Mouse (Mus musculus): ENCODE measurements around the gene Gm20896. TPM values are rescaled to one million over a fixed set of nuclear protein-coding genes. Genes with fewer than 3 reads are reported as not detected.
"Not testable (repeated sequence)": the region's sequence is repeated elsewhere in the genome, so short reads cannot be mapped to it uniquely, and the experiment has no call there.

Gm20896 gene
- not detected in 2 replicates for polyA plus RNA-seq (2015; fragmentation: Nextera tagmentation; extraction: Ambion mirVana)

GRCm38 (mm10) chrY:35921426-35921825 is at the start of gene Gm20896:
Gene Gm20896, minus strand, starts transcription at chrY:35921526.
- H3K9me3 ChIP-seq; ATAC-seq (ENCODE audit: low FRiP score, low read depth); H3K9ac ChIP-seq; H3K4me1 ChIP-seq (replicated peaks); H3K36me3 ChIP-seq; H3K27ac ChIP-seq (replicated peaks); H3K4me3 ChIP-seq; H3K4me2 ChIP-seq; H3K27me3 ChIP-seq: not testable (repeated sequence)
- 67% methylated on average over 2 of the region's 6 CpGs for WGBS

Data from hindbrain, embryonic 15.5 days (tissue).